Mouse (Mus musculus): ENCODE measurements at regions not wholly inside any gene's neighbourhood (a gene's known extent, or its start where the extent isn't known, plus 50 kb on each side); places are given as distances from the start of the nearest gene placed in this dataset.

GRCm38 (mm10) chr13:16316581-16316980 is 304.9 kb downstream of the Inhba start:
- TF ChIP-seq CTCF (IDR thresholded peaks at IDR 0.05; ENCODE audit: borderline replicate concordance, insufficient read depth, low read length), result no peak
- no peak for TF ChIP-seq POLR2A (IDR thresholded peaks at IDR 0.05; ENCODE audit: low read depth, low read length)
